Mouse (Mus musculus) erythroblast, embryonic 14.5 days (primary cell): ENCODE measurements around the gene Wt1.

Experiments used
- GATA1 ChIP-seq: IDR thresholded peaks from 2 replicates; pipeline ENCODE4 v1.6.1; 2012; ENCODE audit warnings: low read length, inconsistent platforms, mixed read lengths
- TAL1 ChIP-seq: IDR thresholded peaks from 3 replicates; pipeline ENCODE4 v1.6.1; 2012; ENCODE audit warnings: low read length, inconsistent platforms, mixed read lengths

- no peak for TF ChIP-seq TAL1
- no peak for TF ChIP-seq GATA1
Measured at GRCm38 (mm10) chr2:105219229-105219628, 92.9 kb downstream of the Wt1 start.
